Mouse (Mus musculus): ENCODE results near the gene Mical2.

- TF ChIP-seq CHD2 (IDR thresholded peaks at IDR 0.05; ENCODE audit: low read length) = no peak
- TF ChIP-seq CTCF (conservative IDR thresholded peaks at IDR 0.05 in 1 of 2, IDR thresholded peaks at IDR 0.05 in 1 of 2; ENCODE audit: low read depth in 2 of 2, low read length in 2 of 2) = no peak
- TF ChIP-seq CHD1 (IDR thresholded peaks at IDR 0.05; ENCODE audit: low read depth, low read length) = no peak
- TF ChIP-seq SIN3A (IDR thresholded peaks at IDR 0.05; ENCODE audit: low read length) = no peak
Observed at GRCm38 (mm10) chr7:112298032-112298431, 72.4 kb downstream of the Mical2 start.

Data from CH12.LX (cell line).